Mouse (Mus musculus) adrenal gland, adult 8-10 months (tissue): ENCODE data around the gene 3110009E18Rik. TPM values are rescaled to one million over a fixed set of nuclear protein-coding genes. Genes with fewer than 3 reads are reported as not detected.
A peak's percentile ranks its signal among the peaks of the same experiment; 100 is the strongest.

Source experiments
- DNase-seq: peaks from one replicate; pipeline ENCODE4 v3.0.0; 2022
- total RNA-seq, 4 experiments: library from RNA; stranded (reverse); gene quantifications; 2 replicates each; pipeline ENCODE4 v1.2.4; 2022

The 3110009E18Rik gene
- total RNA-seq, 4 experiments from 2014 or later = 8.8 to 14.1 (median 11.2) TPM

- peak; percentile 78 for DNase-seq
Measured at GRCm38 (mm10) chr1:120197189-120197588, 76.2 kb downstream of the 3110009E18Rik start.

DNA sequence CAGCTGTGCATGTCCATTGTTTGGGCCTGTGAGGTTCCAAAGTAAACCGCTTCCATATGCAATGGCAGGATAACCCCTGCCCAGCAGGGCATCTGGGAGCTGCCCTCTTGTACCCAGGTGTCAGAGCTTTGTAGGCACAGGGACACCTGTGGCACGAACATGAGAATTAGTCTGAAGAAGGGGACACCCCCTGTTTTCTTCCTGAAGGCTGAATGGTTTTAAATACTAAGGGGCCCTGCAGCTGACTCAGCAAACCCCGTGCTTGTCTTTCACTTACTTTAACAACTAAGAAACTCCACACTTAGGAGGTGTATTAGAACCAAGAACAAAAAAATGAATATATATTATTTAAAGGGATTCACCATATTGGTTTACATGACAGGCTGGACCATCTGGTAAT, 77.2 kb downstream of the 3110009E18Rik start:
- DNase-seq = no peak

- DNase-seq = no peak
Measured at GRCm38 (mm10) chr1:120198942-120199341, 78.0 kb downstream of the 3110009E18Rik start.

GRCm38 (mm10) chr1:120202542-120202941, 81.6 kb downstream of the 3110009E18Rik start:
- DNase-seq = no peak

- peak; percentile 60 for DNase-seq
Measured at GRCm38 (mm10) chr1:120203836-120204235, 82.8 kb downstream of the 3110009E18Rik start.

DNA sequence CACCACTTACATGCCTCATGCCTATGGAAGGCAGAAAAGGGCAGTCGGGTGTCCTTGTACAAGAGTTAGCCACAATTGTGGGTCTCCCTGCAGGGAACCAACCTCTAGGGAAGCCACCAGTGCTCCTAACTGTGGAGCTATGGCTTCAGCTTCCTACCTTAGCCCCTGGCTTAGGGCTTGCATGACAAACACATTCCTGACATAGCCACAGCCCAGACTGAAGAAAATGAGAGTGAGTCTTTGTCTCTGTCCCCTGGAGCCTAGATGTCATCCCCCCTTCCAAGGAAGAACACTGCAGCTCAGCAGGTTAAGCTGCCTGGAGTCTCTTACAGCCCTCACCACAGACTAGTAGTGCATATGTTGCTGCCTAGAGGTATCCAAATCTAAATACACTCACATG, 83.8 kb downstream of the 3110009E18Rik start:
- DNase-seq = no peak

- peak; percentile 33 for DNase-seq
Measured at GRCm38 (mm10) chr1:120207568-120207967, 86.6 kb downstream of the 3110009E18Rik start.

DNA sequence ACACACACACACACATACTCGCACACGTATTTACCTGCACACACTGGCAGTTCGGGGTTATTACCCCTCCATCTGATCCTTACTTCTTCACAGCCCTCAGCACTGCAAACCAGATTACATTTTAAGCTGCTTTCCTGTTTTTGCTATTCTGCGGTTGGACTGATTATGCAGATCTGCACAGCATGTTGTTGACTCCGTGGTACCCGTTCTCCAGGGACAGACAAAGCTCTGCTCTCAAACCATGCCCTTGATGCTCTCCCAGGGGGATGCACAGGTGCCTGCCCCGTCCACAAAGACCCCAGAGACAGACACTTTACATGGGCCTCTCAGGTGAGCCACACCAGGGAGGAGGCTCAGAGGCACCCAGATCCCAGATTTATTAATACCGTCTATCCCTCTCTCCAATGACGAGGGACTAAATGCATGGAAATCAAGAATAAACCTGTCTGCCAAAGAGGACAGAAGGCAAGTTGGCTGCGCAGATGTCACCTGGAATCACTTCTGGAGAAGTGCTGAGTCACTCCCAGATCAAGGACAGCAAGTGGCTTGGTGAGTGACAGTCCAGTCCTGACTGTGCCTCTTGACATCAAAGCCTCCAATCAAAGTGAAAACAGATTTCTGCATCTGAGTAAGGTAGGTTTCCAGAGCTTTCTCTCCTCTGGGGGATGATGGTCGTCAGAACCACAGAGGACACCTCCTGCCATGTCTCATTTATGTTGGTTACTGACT, 87.7 kb downstream of the 3110009E18Rik start:
- peak; percentile 53 for DNase-seq

GRCm38 (mm10) chr1:120220841-120221240, 99.9 kb downstream of the 3110009E18Rik start:
- DNase-seq = no peak

- DNase-seq = no peak
Measured at GRCm38 (mm10) chr1:120221285-120221684, 100.3 kb downstream of the 3110009E18Rik start.

DNA sequence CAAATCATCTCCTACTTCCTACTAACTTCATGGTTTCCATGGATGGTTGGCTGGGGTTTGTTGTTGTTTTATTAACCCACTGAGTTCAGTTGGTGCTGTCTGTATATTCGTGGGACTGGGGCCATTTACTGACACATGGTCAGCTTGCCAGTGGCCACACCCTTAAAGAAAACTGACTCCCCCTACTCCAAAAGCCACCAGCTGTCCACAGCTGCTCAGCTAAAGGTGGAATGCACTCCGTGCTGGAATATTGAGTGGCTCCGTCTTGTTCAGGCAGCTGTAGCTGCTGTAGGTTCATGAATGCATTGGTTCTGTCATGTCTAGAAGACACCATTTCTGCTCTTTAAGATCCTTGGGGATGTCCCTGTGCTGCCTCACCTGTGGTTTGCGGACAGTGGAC, 102.6 kb downstream of the 3110009E18Rik start:
- no peak for DNase-seq

DNA sequence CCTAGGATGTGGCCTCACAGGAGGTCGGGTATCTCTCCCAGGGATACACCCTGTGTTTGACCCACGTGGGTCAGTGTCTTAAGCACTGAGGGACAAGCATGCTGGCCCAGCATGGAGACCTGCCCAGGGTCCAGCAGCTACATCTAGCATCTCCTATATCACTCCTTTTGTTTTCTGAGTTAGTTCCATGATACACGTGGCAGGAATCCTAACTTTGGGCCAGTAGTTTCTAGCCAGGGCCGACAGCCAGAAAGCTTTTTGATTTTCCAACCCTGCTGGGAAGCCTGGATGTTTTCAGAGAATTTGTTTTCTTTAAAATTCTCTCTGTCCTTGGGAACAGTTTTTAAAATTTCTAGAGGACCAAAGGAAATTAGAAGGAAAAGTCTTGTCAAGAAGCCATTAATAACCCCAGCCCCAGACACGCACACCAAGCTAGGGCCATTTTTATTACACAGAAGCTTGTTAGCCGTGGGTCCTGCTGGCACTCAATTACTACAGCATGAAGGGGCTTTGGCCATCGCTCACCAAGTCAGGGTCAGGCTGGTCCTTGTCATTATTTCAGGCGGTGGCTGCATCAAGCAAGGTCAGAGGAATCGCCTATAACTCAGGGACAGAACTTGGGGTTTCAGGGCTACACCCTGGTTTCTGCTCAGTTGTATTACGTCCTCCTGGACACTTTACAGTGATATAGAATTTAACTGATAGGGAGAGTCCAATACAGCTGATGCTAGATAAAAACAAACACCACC, 108.9 kb downstream of the 3110009E18Rik start:
- DNase-seq = no peak

DNA sequence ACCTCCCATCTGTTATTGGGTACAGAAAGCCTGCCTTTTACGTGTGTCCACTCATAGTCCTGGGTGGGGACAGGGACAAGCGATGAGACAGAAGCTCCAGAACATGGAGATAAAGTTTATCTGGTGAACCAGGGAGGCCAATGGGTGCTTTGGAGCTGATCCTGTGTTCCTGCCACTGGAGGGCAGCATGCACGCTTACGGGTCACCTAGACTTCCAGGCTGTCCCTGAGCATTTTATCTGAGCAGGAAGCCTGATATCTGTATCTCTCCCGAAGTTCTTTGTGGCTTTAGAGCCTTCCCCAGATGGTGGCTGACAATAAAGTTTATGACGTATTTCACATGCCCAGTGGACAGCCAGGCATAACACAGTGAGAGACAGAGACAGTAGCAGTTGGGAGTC, 110.3 kb downstream of the 3110009E18Rik start:
- no peak for DNase-seq

GRCm38 (mm10) chr1:120232170-120232569, 111.2 kb downstream of the 3110009E18Rik start:
- no peak for DNase-seq

- no peak for DNase-seq
Measured at GRCm38 (mm10) chr1:120235631-120236215, 114.7 kb downstream of the 3110009E18Rik start.

GRCm38 (mm10) chr1:120236424-120236823, 115.4 kb downstream of the 3110009E18Rik start:
- peak; percentile 56 for DNase-seq

GRCm38 (mm10) chr1:120237068-120237467, 116.1 kb downstream of the 3110009E18Rik start:
- no peak for DNase-seq

Other genes with a start within 250 kb of the 3110009E18Rik start
- 10 to 100 TPM in 2 of 4 experiments, 1 to 10 TPM in 2; 7.9 to 11.4 (median 9.1) TPM for gene Tmem177, start 208.0 kb upstream of the 3110009E18Rik start, total RNA-seq
- gene Cfap221, start 124.0 kb upstream of the 3110009E18Rik start, total RNA-seq = under 1 TPM in 2 of 4 experiments, not detected in 2; 0.15 to 0.22 TPM
- 10 to 100 TPM in 3 of 4 experiments, 1 to 10 TPM in 1; 9.9 to 17.6 (median 12.3) TPM for gene Sctr, start 114.3 kb upstream of the 3110009E18Rik start, total RNA-seq
- 10 to 100 TPM in 2 of 4 experiments, 1 to 10 TPM in 2; 8.7 to 21.2 (median 14.5) TPM for gene Tmem37, start 47.1 kb upstream of the 3110009E18Rik start, total RNA-seq
- gene Dbi, start 109 bp upstream of the 3110009E18Rik start, total RNA-seq = 100 to 1,000 TPM; 667 to 804 (median 753) TPM
- 10 to 100 TPM; 31.0 to 47.2 (median 38.3) TPM for gene Steap3, start 151.5 kb downstream of the 3110009E18Rik start, total RNA-seq
- not detected for gene C1ql2, start 219.4 kb downstream of the 3110009E18Rik start, total RNA-seq